Mouse (Mus musculus): ENCODE results near the gene Card14.

The Card14 gene

DNA sequence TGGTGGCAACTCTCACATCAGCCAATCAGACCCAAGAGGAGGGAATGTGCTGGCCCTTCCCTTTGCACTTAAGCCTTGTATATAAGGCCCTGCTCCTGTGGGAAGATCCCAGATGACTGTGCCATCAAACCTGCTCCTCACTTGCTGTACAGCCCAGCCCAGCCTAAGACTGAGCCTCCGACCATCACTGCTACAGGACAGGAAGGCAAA is at the start of gene Card14:
TSS of gene Card14 (plus strand) at position 111 of the 210 bp plus-strand sequence.
- peaks cover 60% of the 10 kb centered on the region for H3K4me1 ChIP-seq (replicated peaks; ENCODE audit: low read depth, low read length)
- H3K9me3 ChIP-seq (ENCODE audit: low read length), result no peaks in the 10 kb centered on the region
- TF ChIP-seq POU5F1 (IDR thresholded peaks at IDR 0.05; ENCODE audit: borderline replicate concordance, low read length) (no peak), NANOG (IDR thresholded peaks at IDR 0.05; ENCODE audit: borderline replicate concordance, low read length) (no peak), CTCF (conservative IDR thresholded peaks at IDR 0.05; ENCODE audit: low read length) (no peak)
- no peak within 1 kb of the TSS for H3K4me3 ChIP-seq (replicated peaks; ENCODE audit: low read length)
- H3K36me3 ChIP-seq (ENCODE audit: insufficient read depth, low read length), result no peaks in the 10 kb centered on the region
- peaks cover 10% of the 10 kb centered on the region for H3K27me3 ChIP-seq (ENCODE audit: insufficient read depth, low read length)

DNA sequence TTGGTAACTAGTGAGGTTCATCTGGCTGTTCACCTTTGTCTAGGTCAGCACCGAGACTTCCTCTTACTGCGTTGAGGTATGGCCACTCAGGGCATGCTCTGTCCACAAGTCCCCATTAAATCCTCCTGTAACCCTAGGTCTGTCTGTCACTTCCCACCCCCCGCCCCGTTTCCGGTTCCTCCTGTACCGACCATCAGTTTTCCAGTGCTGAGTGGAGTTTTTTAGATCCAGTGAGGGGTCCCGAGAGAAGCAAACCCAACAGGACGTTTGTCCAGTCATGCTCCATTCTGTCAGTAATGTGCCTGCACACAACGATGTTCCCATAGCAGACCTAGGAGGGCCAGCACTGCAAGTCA is 49.4 kb upstream of the Card14 start:
- H3K9me3 ChIP-seq (ENCODE audit: low read length), result no peaks in the 10 kb centered on the region
- TF ChIP-seq POU5F1 (IDR thresholded peaks at IDR 0.05; ENCODE audit: borderline replicate concordance, low read length), result no peak
- no peak for TF ChIP-seq NANOG (IDR thresholded peaks at IDR 0.05; ENCODE audit: borderline replicate concordance, low read length)
- no peak for TF ChIP-seq CTCF (conservative IDR thresholded peaks at IDR 0.05; ENCODE audit: low read length)
- H3K36me3 ChIP-seq (ENCODE audit: insufficient read depth, low read length), result no peaks in the 10 kb centered on the region
- H3K27me3 ChIP-seq (ENCODE audit: insufficient read depth, low read length), result peaks cover 11% of the 10 kb centered on the region
- peaks cover 56% of the 10 kb centered on the region for H3K4me1 ChIP-seq (replicated peaks; ENCODE audit: low read depth, low read length)
- H3K4me3 ChIP-seq (replicated peaks; ENCODE audit: low read length), result no peak overlapping the region

DNA sequence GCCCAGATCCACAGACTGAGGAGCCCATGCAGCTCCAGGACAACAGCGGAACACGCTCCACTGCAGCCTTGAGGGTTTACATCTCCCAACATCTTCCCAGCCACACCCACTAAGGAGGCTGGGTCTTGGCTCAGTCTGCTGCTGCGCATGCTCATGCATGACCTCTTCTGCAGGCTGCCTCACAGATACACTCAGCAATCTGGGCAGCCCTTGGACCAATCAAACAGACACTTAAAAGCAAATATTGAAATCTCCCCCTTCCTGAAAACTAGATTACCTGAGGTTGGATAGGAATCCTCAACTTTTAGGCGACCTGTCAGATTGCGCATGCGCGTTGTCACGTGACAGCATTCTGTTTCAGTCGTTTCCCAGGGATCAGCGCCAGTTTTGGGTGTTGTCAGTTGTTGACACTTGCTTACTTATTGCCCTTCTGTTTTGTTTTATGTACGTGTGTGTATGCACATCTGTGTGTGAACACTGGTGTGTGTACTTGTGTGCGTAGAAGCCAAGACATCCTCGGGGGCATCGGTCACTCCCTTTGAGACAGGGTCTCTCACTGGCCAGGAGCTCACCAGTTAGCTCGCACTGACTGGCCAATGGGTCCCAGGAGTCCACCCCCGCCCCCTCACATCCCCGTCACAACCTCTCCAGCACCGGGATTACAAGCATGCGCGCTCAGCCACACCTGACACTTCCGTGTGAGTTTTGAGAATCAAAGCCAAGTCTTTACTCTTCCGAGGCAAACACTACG is 48.8 kb upstream of the Card14 start:
- no peak for TF ChIP-seq CTCF (conservative IDR thresholded peaks at IDR 0.05; ENCODE audit: low read length)
- no peak for TF ChIP-seq POU5F1 (IDR thresholded peaks at IDR 0.05; ENCODE audit: borderline replicate concordance, low read length)
- TF ChIP-seq NANOG (IDR thresholded peaks at IDR 0.05; ENCODE audit: borderline replicate concordance, low read length), result no peak
- H3K9me3 ChIP-seq (ENCODE audit: low read length), result no peaks in the 10 kb centered on the region
- no peaks in the 10 kb centered on the region for H3K36me3 ChIP-seq (ENCODE audit: insufficient read depth, low read length)
- H3K27me3 ChIP-seq (ENCODE audit: insufficient read depth, low read length), result peaks cover 13% of the 10 kb centered on the region
- no peak overlapping the region for H3K4me3 ChIP-seq (replicated peaks; ENCODE audit: low read length)
- peaks cover 54% of the 10 kb centered on the region for H3K4me1 ChIP-seq (replicated peaks; ENCODE audit: low read depth, low read length)

DNA sequence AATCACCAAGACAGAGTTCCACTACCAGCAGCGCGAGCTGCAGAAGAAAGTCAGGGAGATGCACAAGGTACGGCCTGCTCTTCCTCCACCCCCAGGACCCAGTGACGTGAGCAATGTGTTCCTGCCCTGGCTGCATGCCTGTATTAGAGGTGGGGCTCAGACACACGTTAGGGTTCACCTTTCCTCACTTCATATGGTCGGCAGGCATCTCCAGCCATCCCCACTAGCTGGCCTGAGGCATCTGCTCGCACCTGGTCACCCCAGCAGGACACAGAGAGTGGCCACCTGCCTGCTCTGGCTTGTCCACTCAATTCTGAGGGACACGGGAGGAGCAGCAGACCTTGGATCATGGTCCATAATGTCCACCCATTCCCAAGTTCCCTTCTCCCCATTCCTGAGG is 47.6 kb upstream of the Card14 start:
- Histone ChIP-seq H3K9me3 (ENCODE audit: low read length) (no peaks in the 10 kb centered on the region), H3K36me3 (ENCODE audit: insufficient read depth, low read length) (no peaks in the 10 kb centered on the region), H3K4me1 (replicated peaks; ENCODE audit: low read depth, low read length) (peaks cover 55% of the 10 kb centered on the region), H3K4me3 (replicated peaks; ENCODE audit: low read length) (no peak overlapping the region), H3K27me3 (ENCODE audit: insufficient read depth, low read length) (peaks cover 8% of the 10 kb centered on the region)
- TF ChIP-seq CTCF (conservative IDR thresholded peaks at IDR 0.05; ENCODE audit: low read length) (no peak), POU5F1 (IDR thresholded peaks at IDR 0.05; ENCODE audit: borderline replicate concordance, low read length) (no peak), NANOG (IDR thresholded peaks at IDR 0.05; ENCODE audit: borderline replicate concordance, low read length) (no peak)

DNA sequence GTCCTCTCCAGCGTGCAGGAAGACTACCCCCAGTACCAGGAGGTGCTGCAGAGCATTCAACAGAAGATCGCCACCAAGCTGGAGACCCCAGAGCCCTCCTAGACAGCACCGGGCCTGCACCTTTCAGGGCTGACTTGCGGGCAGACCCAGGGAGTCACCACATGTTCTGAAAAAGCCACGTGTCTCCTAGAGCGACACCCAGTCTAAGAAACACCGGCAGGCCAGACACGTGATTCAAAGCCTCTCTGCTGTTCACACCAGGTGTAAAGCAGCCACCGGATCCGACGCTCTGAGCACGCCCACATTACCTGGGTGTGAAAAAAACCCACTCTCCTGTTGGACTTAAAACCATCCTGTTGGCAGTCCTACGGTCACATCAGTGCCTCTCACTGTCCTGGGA is 43.2 kb upstream of the Card14 start:
- Histone ChIP-seq H3K4me3 (replicated peaks; ENCODE audit: low read length) (0 out of 2 replicates have a peak overlapping the region, but pooled peaks have one; percentile 17), H3K4me1 (replicated peaks; ENCODE audit: low read depth, low read length) (peaks cover 63% of the 10 kb centered on the region), H3K9me3 (ENCODE audit: low read length) (no peaks in the 10 kb centered on the region), H3K36me3 (ENCODE audit: insufficient read depth, low read length) (0 out of 2 replicates have a peak, but pooled peaks cover under 1% of the 10 kb centered on the region), H3K27me3 (ENCODE audit: insufficient read depth, low read length) (peaks cover 14% of the 10 kb centered on the region)
- TF ChIP-seq NANOG (IDR thresholded peaks at IDR 0.05; ENCODE audit: borderline replicate concordance, low read length), result no peak
- no peak for TF ChIP-seq POU5F1 (IDR thresholded peaks at IDR 0.05; ENCODE audit: borderline replicate concordance, low read length)
- TF ChIP-seq CTCF (conservative IDR thresholded peaks at IDR 0.05; ENCODE audit: low read length), result no peak

DNA sequence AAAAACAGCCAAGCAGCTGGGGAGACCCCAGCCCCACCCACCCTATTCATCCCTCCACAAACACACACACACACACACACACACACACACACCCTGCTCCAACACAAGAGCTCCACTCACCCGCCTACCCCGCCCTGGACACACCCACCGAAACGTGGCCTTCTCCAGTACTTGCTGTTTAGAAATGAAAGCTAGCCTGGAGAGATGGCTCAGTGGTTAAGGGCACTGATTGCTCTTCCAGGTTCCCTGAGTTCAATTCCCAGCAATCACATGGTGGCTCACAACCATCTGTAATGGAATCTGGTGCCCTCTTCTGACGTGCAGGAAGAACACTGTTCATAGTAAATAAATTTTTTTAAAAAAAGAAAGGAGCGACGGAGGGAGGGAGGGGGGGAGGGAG is 41.8 kb upstream of the Card14 start:
- Histone ChIP-seq H3K27me3 (ENCODE audit: insufficient read depth, low read length) (peaks cover 14% of the 10 kb centered on the region), H3K4me1 (replicated peaks; ENCODE audit: low read depth, low read length) (peaks cover 69% of the 10 kb centered on the region), H3K9me3 (ENCODE audit: low read length) (no peaks in the 10 kb centered on the region), H3K4me3 (replicated peaks; ENCODE audit: low read length) (no peak overlapping the region), H3K36me3 (ENCODE audit: insufficient read depth, low read length) (peaks cover 14% of the 10 kb centered on the region)
- TF ChIP-seq CTCF (conservative IDR thresholded peaks at IDR 0.05; ENCODE audit: low read length), result no peak
- TF ChIP-seq POU5F1 (IDR thresholded peaks at IDR 0.05; ENCODE audit: borderline replicate concordance, low read length), result no peak
- no peak for TF ChIP-seq NANOG (IDR thresholded peaks at IDR 0.05; ENCODE audit: borderline replicate concordance, low read length)

DNA sequence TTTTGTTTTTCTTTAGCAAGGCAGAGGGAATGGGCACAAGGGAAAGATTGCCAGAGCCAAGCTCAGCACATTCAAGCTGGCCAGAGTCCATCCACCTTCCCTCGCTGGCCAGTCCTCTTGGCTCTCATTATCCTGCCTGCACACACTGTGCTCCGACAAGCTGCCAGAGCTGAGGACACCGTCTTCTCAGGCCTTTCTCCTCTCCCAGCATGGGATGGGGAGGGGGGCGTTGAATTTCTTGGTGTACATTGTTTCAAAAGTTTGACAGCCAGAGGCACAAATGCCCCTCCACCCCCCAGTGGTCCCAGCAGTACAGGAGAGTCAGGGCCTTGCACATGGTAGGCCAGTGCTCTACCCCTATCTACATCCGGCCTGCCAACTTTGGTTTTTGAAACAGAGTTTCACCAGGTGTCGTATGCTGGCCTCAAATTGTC is 40.3 kb upstream of the Card14 start:
- TF ChIP-seq POU5F1 (IDR thresholded peaks at IDR 0.05; ENCODE audit: borderline replicate concordance, low read length) (no peak), NANOG (IDR thresholded peaks at IDR 0.05; ENCODE audit: borderline replicate concordance, low read length) (no peak), CTCF (conservative IDR thresholded peaks at IDR 0.05; ENCODE audit: low read length) (no peak)
- H3K36me3 ChIP-seq (ENCODE audit: insufficient read depth, low read length), result peaks cover 27% of the 10 kb centered on the region
- peaks cover 14% of the 10 kb centered on the region for H3K27me3 ChIP-seq (ENCODE audit: insufficient read depth, low read length)

DNA sequence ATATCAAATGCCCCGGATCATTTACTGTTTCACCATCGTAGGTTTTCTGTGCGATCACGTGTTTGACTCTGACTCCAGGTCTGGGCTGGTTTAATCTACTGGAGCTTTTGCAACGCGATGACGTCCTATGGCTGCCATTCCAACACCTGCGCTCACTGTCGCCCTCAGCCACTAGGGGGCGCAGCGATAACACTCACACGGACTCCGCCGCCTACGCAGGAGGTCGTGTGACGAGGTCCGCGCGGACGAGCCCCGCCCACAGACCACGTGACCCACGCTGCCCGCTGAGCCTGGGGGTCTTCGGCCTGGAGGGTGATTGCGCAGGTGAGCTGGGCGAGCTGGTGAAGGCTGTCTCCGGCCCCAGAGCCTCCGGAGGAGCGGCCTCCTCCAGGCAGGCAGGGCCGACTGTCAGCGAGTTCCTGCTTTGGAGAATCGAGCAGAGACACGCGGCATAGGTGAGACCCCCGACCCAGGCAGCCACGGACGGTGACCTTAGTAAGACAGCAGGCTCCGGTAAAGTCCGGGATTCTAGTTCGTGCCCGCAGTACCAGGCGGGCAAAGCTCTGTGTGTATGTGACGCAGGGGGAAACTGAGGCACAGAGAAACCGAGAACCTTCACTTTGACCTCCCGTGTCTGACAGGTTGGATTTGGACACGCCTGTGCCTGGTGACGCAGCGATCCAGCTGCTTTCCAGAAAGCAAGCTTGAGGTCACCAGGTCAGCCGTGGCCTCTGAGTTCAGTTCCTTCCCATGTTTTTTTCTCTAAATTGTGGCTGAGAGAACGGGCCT is 39.6 kb upstream of the Card14 start, which contains the start of gene Gaa:
TSS of gene Gaa (plus strand) at position 120 of the 789 bp plus-strand sequence.
- Histone ChIP-seq H3K9me3 (ENCODE audit: low read length) (no peaks in the 10 kb centered on the region), H3K4me3 (replicated peaks; ENCODE audit: low read length) (peak within 1 kb of the TSS; percentile 78), H3K27me3 (ENCODE audit: insufficient read depth, low read length) (peaks cover 14% of the 10 kb centered on the region), H3K36me3 (ENCODE audit: insufficient read depth, low read length) (peaks cover 30% of the 10 kb centered on the region), H3K4me1 (replicated peaks; ENCODE audit: low read depth, low read length) (peaks cover 76% of the 10 kb centered on the region)
- TF ChIP-seq NANOG (IDR thresholded peaks at IDR 0.05; ENCODE audit: borderline replicate concordance, low read length) (no peak), CTCF (conservative IDR thresholded peaks at IDR 0.05; ENCODE audit: low read length) (peak; percentile 72)

More for the DNA sequence above, 40.3 kb upstream of the Card14 start:
- Histone ChIP-seq H3K4me3 (replicated peaks; ENCODE audit: low read length) (0 out of 2 replicates have a peak overlapping the region, but pooled peaks have one; percentile 78), H3K9me3 (ENCODE audit: low read length) (no peaks in the 10 kb centered on the region), H3K4me1 (replicated peaks; ENCODE audit: low read depth, low read length) (peaks cover 76% of the 10 kb centered on the region)
